Mouse (Mus musculus): ENCODE data around the gene Rab43.

GRCm38 (mm10) chr6:87809144-87809543 is 2.8 kb downstream of the Rab43 start:
- peak; percentile 7; the same call in 1 of the 2 replicates for TF ChIP-seq CTCF (IDR thresholded peaks at IDR 0.05; ENCODE audit: extremely low read depth, insufficient read length, insufficient replicate concordance, low read depth, low read length)
- no peak for TF ChIP-seq POLR2A (IDR thresholded peaks at IDR 0.05; ENCODE audit: low read depth, low read length)

Measured in small intestine, adult 2 months (tissue).